Mouse (Mus musculus) gastrocnemius, adult 2 months (tissue): ENCODE results near the gene Erbb3. TPM values are rescaled to one million over a fixed set of nuclear protein-coding genes. Genes with fewer than 3 reads are reported as not detected.
"Not testable (repeated sequence)": the region's sequence is repeated elsewhere in the genome, so short reads cannot be mapped to it uniquely, and the experiment has no call there.

ENCODE experiments used
- DNase-seq: peaks from one replicate; pipeline ENCODE4 v3.0.0; 2022
- H3K27ac ChIP-seq: fragments of 200-600 bp; 2 replicates; pipeline ENCODE4 v1.8.1; 2022; ENCODE audit warnings: mild to moderate bottlenecking
- H3K4me3 ChIP-seq: fragments of 200-600 bp; 2 replicates; pipeline ENCODE4 v1.8.1; 2022; ENCODE audit warnings: mild to moderate bottlenecking, moderate library complexity
- CTCF ChIP-seq: fragments of 200-600 bp; IDR thresholded peaks from 2 replicates; pipeline ENCODE4 v1.8.1; 2022; ENCODE audit warnings: antibody characterized with exemption, mild to moderate bottlenecking, moderate library complexity
- intact Hi-C: fragments of 180-260 bp; cut with DNase I; formaldehyde crosslinking; loops from one replicate; pipeline ENCODE4 v1.15.1; 2025
- total RNA-seq, 2 experiments: library from RNA; stranded (reverse); gene quantifications; 2 replicates each; pipeline ENCODE4 v1.2.3; 2021

Erbb3 gene
- total RNA-seq, 2 experiments from 2014 or later, result 1.6 to 2.6 TPM

GRCm38 (mm10) chr10:128575063-128575462, 14.4 kb downstream of the Erbb3 start:
- DNase-seq, result no peak
- intact Hi-C loops, result no loop called here

GRCm38 (mm10) chr10:128565788-128566531, 23.5 kb downstream of the Erbb3 start, which contains the start of gene Pa2g4:
Gene Pa2g4 (minus strand): TSS chr10:128565987.
- intact Hi-C loops, result loop anchor here (2.0 to 5.0 kb wide), 3 partner anchors 46 to 106 kb away; partner anchors contain the start of genes Rps26 and Suox
- DNase-seq, result peak; percentile 99
- peak within 1 kb of the TSS; percentile 91 for H3K27ac ChIP-seq
- H3K4me3 ChIP-seq, result peak within 1 kb of the TSS; percentile 79
- no peak for TF ChIP-seq CTCF

More at GRCm38 (mm10) chr10:128575063-128575462, 14.4 kb downstream of the Erbb3 start:
- no peak overlapping the region for H3K27ac ChIP-seq
- no peak overlapping the region for H3K4me3 ChIP-seq
- peak; percentile 32; the same call in 1 of the 2 replicates for TF ChIP-seq CTCF

- H3K27ac ChIP-seq, result peak overlapping the region; percentile 91
- peak; percentile 45 for DNase-seq
- peak overlapping the region; percentile 79 for H3K4me3 ChIP-seq
- intact Hi-C loops, result loop anchor here (2.0 to 5.0 kb wide), 3 partner anchors 47 to 107 kb away; partner anchors contain the start of genes Rps26 and Suox
- TF ChIP-seq CTCF, result no peak
These were observed 24.2 kb downstream of the Erbb3 start for GRCm38 (mm10) chr10:128565206-128565787.

DNA sequence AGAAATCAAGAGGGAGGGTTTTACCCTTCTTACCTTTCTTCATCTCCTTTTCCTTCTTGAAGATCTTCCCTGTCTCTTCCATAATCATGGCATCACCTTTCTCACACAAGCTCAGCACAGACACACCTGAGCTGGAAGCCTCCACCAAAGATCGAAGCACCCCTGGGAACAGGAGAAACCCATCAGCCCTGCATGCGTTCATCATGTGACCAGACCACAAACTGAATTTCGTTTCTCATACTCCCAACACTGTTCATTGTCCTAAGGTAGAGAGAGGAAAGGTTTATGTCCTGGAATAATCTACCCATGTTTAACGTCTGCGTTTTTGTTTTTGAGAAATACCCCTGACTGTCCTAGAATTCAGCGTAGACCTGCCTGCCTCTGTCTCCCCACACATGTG, 25.9 kb downstream of the Erbb3 start:
- no peak overlapping the region for H3K4me3 ChIP-seq
- no peak for TF ChIP-seq CTCF
- intact Hi-C loops, result no loop called here

DNA sequence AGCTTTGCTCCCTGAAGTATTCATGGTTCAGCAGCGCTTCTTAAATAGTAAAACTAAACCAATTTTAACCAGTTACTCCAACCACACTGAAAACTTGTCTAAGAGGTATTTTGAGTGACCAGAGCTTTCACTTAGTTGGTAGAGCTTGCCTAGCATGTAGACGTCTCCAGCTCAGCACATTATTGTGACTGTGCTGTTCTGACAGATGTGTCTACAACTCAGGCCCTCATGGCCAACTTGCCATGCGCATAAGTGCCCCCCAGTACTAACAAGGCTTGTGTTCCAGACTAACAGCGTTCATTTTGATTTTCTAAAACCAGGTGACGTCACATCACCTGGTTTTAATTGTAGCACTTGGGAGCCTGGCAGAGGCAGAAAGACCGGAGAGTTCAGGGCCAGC, 32.5 kb downstream of the Erbb3 start:
- TF ChIP-seq CTCF, result no peak
- DNase-seq, result no peak
- Histone ChIP-seq H3K4me3 (no peak overlapping the region), H3K27ac (no peak overlapping the region)
- intact Hi-C loops, result no loop called here

More for the DNA sequence above, 25.9 kb downstream of the Erbb3 start:
- DNase-seq, result no peak
- no peak overlapping the region for H3K27ac ChIP-seq

DNA sequence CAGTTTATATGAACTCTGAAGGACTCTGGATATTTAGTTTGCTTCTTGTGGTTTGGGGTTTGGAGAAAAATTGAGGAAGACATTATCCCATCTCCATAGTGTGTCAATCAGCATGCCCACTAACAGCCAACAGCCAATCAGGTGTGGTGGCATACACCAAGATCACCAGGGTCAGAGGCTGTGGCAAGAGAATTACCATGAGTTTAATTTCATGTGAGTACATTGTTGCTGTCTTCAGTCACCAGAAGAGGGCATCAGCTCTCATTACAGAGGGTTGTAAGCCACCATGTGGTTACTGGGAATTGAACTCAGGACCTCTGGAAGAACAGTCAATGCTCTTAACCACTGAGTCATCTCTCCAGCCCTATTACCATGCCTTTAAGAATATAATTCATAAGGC, 33.2 kb downstream of the Erbb3 start:
- H3K4me3 ChIP-seq, result no peak overlapping the region
- no peak overlapping the region for H3K27ac ChIP-seq
- intact Hi-C loops, result no loop called here
- TF ChIP-seq CTCF, result peak; percentile 43
- DNase-seq, result no peak

DNA sequence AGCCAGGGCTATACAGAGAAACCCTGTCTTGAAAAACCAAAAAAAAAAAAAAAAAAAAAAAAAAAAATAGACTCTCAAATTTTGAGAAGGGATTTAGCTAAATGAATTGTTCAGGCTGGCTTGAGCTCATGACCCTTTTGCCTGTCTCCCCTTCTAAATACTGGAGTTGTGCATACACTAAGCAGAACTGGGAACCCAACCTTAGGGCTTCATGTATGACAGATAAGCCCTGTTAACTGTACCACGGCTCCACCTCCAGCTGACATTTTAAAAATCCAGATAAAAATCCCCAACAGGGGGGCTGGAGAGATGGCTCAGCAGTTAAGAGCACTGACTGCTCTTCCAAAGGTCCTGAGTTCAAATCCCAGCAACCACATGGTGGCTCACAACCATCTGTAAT, 33.9 kb downstream of the Erbb3 start:
- intact Hi-C loops, result not testable (repeated sequence)

GRCm38 (mm10) chr10:128550144-128550823, 39.2 kb downstream of the Erbb3 start:
- DNase-seq, intact Hi-C loops, H3K4me3 ChIP-seq: not testable (repeated sequence)
- peak overlapping the region; percentile 97 for H3K27ac ChIP-seq

More for the DNA sequence above, 33.9 kb downstream of the Erbb3 start:
- not testable (repeated sequence) for DNase-seq, H3K27ac ChIP-seq, H3K4me3 ChIP-seq

GRCm38 (mm10) chr10:128549682-128550057, 39.8 kb downstream of the Erbb3 start:
- intact Hi-C loops, result loop anchor here (10.0 kb wide), 1 partner anchor 175 kb away; the partner anchor contains the start of gene Ankrd52
- Histone ChIP-seq H3K4me3 (peak overlapping the region; percentile 81), H3K27ac (peak overlapping the region; percentile 97)
- DNase-seq, result peak; percentile 52

GRCm38 (mm10) chr10:128548947-128549681, 40.3 kb downstream of the Erbb3 start, which contains the start of gene Rpl41:
Gene Rpl41 (minus strand): TSS chr10:128549305.
- intact Hi-C loops, result loop anchor here (10.0 kb wide), 1 partner anchor 174 kb away; the partner anchor contains the start of gene Ankrd52
- no peak for TF ChIP-seq CTCF
- H3K4me3 ChIP-seq, result peak within 1 kb of the TSS; percentile 81
- H3K27ac ChIP-seq, result peak within 1 kb of the TSS; percentile 97
- DNase-seq, result peak; percentile 95

DNA sequence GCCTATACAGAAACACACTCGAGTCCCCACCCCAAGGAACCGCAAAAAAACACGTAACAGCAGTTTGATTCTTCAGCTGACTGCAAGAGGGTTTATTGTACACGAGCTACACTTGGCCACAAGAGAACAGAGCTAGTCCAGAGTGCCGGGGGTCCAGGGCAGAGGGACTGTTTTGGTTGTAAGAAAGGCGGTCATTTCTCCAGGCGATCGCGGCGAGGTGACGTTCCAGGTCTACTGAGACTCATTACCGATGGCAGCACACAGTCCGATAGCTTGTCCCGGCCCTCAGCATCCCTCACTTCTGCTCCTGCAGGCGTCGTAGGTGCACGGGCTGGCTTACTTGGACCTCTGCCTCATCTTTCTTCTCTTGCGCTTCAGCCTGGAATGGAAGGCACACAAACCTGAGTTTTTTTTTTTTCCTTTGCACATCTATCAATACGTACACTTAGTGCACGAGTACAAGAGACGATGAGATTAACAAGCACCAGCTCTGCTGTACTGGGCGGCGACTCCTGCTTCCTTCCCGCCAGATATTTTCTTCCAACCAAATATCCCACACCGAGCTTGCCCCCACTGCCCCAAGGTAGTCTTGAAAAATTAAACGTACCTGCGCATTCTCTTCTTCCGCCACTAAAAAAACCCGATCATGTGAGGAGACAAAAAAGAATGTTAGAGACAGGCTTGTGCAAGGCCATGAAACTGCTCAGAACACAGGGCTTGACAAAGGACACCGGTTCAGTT, 41.2 kb downstream of the Erbb3 start:
- intact Hi-C loops, result loop anchor here (10.0 kb wide), 1 partner anchor 173 kb away; the partner anchor contains the start of gene Ankrd52
- DNase-seq, result not testable (repeated sequence)

More for the DNA sequence above, 41.2 kb downstream of the Erbb3 start:
- Histone ChIP-seq H3K4me3 (peak overlapping the region; percentile 81), H3K27ac (peak overlapping the region; percentile 97)
